Mouse (Mus musculus): ENCODE measurements at regions not wholly inside any gene's neighbourhood (a gene's known extent, or its start where the extent isn't known, plus 50 kb on each side); places are given as distances from the start of the nearest gene placed in this dataset.

DNA sequence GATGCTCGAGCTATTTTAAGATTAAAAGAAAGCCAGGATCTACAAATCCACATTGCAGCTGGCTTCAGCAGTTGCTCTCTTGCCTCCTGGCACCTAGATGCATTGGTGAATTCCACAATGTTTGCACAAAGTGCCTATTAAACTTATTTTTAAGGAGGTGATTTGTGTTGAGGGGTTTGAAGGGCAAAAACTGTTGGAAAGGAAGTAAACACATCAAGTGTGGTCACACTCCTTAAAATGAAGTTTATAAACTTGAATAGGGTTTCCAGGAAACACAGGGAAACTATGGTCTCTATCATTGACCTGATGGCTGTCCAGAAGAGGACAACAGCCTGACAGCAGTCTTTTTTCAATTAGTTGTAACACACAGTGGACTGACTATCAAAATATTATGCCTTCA, 205.4 kb downstream of the Papss1 start:
- H3K4me3 ChIP-seq (ENCODE audit: insufficient read depth, low read length) = no peak overlapping the region
- H3K4me1 ChIP-seq (ENCODE audit: control insufficient read depth, insufficient read depth, low read length) = peaks cover 10% of the 10 kb centered on the region; the same call in 1 of the 2 replicates
- H3K27ac ChIP-seq (ENCODE audit: insufficient read depth, low read length) = no peak overlapping the region
- TF ChIP-seq POLR2A (IDR thresholded peaks at IDR 0.05; ENCODE audit: low read depth, low read length) (no peak), CTCF (IDR thresholded peaks at IDR 0.05; ENCODE audit: borderline replicate concordance, insufficient read depth, low read length) (no peak)

GRCm38 (mm10) chr3:131770486-131770885, 205.9 kb downstream of the Papss1 start:
- TF ChIP-seq POLR2A (IDR thresholded peaks at IDR 0.05; ENCODE audit: low read depth, low read length) (no peak), CTCF (IDR thresholded peaks at IDR 0.05; ENCODE audit: borderline replicate concordance, insufficient read depth, low read length) (no peak)
- Histone ChIP-seq H3K4me1 (ENCODE audit: control insufficient read depth, insufficient read depth, low read length) (peaks cover 10% of the 10 kb centered on the region; the same call in 1 of the 2 replicates), H3K27ac (ENCODE audit: insufficient read depth, low read length) (no peak overlapping the region), H3K4me3 (ENCODE audit: insufficient read depth, low read length) (no peak overlapping the region)

GRCm38 (mm10) chr3:131771863-131772546, 207.4 kb downstream of the Papss1 start:
- Histone ChIP-seq H3K4me3 (ENCODE audit: insufficient read depth, low read length) (no peak overlapping the region), H3K4me1 (ENCODE audit: control insufficient read depth, insufficient read depth, low read length) (peaks cover 16% of the 10 kb centered on the region), H3K27ac (ENCODE audit: insufficient read depth, low read length) (peak overlapping the region; percentile 88)
- no peak for TF ChIP-seq CTCF (IDR thresholded peaks at IDR 0.05; ENCODE audit: borderline replicate concordance, insufficient read depth, low read length)
- no peak for TF ChIP-seq POLR2A (IDR thresholded peaks at IDR 0.05; ENCODE audit: low read depth, low read length)

DNA sequence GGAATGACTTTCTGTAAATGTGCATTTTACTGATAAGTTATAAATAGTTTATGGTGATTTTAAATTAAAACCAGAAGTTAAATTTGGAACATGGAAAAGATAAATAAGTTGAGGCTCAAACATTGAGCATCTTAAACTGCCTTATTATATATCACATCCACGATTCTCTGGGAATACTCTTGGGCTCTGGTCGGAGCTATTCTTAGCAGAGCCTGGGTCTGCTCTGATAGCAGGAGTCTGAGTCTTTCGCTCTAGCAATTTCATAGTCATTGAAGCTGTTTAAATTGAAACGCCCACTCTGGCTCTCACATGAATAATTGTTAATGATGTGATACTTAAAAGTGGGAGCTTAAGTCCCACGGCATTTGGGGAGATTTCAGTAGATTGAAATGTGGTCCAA, 208.0 kb downstream of the Papss1 start:
- Histone ChIP-seq H3K4me1 (ENCODE audit: control insufficient read depth, insufficient read depth, low read length) (peaks cover 16% of the 10 kb centered on the region), H3K4me3 (ENCODE audit: insufficient read depth, low read length) (no peak overlapping the region), H3K27ac (ENCODE audit: insufficient read depth, low read length) (peak overlapping the region; percentile 88)
- TF ChIP-seq CTCF (IDR thresholded peaks at IDR 0.05; ENCODE audit: borderline replicate concordance, insufficient read depth, low read length) = no peak
- no peak for TF ChIP-seq POLR2A (IDR thresholded peaks at IDR 0.05; ENCODE audit: low read depth, low read length)

GRCm38 (mm10) chr3:131775431-131775830, 210.9 kb downstream of the Papss1 start:
- no peak overlapping the region for H3K4me3 ChIP-seq (ENCODE audit: insufficient read depth, low read length)
- no peak overlapping the region; the same call in 1 of the 2 replicates for H3K27ac ChIP-seq (ENCODE audit: insufficient read depth, low read length)
- TF ChIP-seq POLR2A (IDR thresholded peaks at IDR 0.05; ENCODE audit: low read depth, low read length) (no peak), CTCF (IDR thresholded peaks at IDR 0.05; ENCODE audit: borderline replicate concordance, insufficient read depth, low read length) (no peak)
- H3K4me1 ChIP-seq (ENCODE audit: control insufficient read depth, insufficient read depth, low read length) = peaks cover 16% of the 10 kb centered on the region

DNA sequence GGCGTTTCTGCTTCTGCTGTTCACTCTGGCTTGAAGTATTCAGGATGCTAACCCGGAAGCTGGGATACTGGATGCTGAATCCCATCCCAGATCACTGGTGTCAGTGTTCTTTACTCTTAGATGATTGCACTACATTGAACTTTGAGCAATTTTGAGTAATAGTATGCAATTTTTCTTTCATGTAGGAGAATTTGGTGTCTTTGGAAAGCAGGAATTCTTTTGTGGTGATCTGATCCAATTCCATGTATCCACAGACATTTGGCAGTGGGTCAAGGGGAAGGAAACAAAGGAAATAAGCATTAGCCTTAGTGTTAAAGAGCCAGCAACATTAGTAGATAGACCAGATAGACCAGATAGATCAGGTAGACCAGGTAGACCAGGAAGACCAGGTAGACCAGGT, 212.1 kb downstream of the Papss1 start:
- Histone ChIP-seq H3K27ac (ENCODE audit: insufficient read depth, low read length) (peak overlapping the region; percentile 83), H3K4me3 (ENCODE audit: insufficient read depth, low read length) (no peak overlapping the region), H3K4me1 (ENCODE audit: control insufficient read depth, insufficient read depth, low read length) (peaks cover 15% of the 10 kb centered on the region)
- TF ChIP-seq CTCF (IDR thresholded peaks at IDR 0.05; ENCODE audit: borderline replicate concordance, insufficient read depth, low read length) = no peak
- TF ChIP-seq POLR2A (IDR thresholded peaks at IDR 0.05; ENCODE audit: low read depth, low read length) = no peak

DNA sequence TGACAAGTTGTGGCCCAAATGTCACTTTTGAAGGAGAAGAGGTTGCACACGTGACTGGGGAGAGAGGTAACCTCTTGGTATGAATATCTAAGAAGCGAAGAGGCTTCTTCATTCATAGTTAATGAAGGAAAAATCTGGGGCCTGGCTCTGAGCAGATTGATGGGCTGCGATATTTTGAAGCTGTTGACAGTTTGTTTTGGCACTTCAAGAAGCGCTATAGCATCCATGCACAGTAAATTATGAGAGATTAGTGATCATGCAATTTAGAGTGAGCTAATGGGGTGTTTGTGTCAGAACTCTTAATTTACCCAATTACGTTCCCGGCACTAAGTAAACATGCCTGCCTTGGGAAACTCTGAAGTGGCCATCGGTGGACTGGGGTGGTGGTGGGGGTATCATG, 215.2 kb downstream of the Papss1 start:
- H3K27ac ChIP-seq (ENCODE audit: insufficient read depth, low read length) = peak overlapping the region; percentile 82
- H3K4me1 ChIP-seq (ENCODE audit: control insufficient read depth, insufficient read depth, low read length) = peaks cover 9% of the 10 kb centered on the region
- no peak overlapping the region for H3K4me3 ChIP-seq (ENCODE audit: insufficient read depth, low read length)
- no peak for TF ChIP-seq CTCF (IDR thresholded peaks at IDR 0.05; ENCODE audit: borderline replicate concordance, insufficient read depth, low read length)
- no peak for TF ChIP-seq POLR2A (IDR thresholded peaks at IDR 0.05; ENCODE audit: low read depth, low read length)

DNA sequence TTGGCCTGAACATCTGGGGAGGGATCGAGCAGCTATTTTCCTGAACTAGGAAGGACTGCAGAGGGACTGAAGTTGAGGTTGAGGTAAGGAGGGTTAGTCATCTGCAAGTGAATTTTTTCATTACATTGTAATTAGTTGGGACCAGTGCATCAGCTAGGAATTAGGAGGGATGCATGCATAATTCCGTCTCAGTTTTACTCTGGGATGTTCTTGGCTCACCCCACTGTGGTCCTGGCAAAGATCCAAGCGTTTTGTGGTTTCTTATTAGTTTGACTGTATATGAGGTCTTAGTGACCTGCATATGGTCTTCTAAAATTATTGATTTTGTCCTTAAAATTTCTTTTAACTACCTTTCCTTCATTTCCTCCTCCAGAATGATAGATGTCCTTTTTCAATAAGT, 221.0 kb downstream of the Papss1 start:
- TF ChIP-seq CTCF (IDR thresholded peaks at IDR 0.05; ENCODE audit: borderline replicate concordance, insufficient read depth, low read length) (no peak), POLR2A (IDR thresholded peaks at IDR 0.05; ENCODE audit: low read depth, low read length) (no peak)
- peaks cover 9% of the 10 kb centered on the region for H3K4me1 ChIP-seq (ENCODE audit: control insufficient read depth, insufficient read depth, low read length)
- H3K27ac ChIP-seq (ENCODE audit: insufficient read depth, low read length) = 0 out of 2 replicates have a peak overlapping the region, but pooled peaks have one; percentile 70
- H3K4me3 ChIP-seq (ENCODE audit: insufficient read depth, low read length) = no peak overlapping the region

DNA sequence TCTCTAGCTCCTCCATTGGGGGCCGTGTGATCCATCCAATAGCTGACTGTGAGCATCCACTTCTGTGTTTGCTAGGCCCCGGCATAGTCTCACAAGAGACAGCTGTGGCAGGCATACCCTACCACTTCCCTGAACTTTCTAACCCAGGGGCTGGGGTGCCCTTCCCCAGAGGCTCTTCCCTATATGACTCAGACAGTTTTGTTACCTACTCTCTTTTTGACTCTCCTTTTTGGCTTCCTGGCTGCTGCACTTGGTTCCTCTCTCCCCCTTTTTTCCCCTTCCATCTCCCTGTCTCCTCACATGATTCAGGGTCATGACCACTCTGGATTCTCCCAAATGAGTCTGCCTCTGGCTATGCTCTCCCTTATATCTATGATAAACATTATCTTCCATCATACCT, 223.8 kb downstream of the Papss1 start:
- H3K27ac ChIP-seq (ENCODE audit: insufficient read depth, low read length) = no peak overlapping the region
- no peak overlapping the region for H3K4me3 ChIP-seq (ENCODE audit: insufficient read depth, low read length)
- peaks cover 7% of the 10 kb centered on the region for H3K4me1 ChIP-seq (ENCODE audit: control insufficient read depth, insufficient read depth, low read length)
- TF ChIP-seq CTCF (IDR thresholded peaks at IDR 0.05; ENCODE audit: borderline replicate concordance, insufficient read depth, low read length) (no peak), POLR2A (IDR thresholded peaks at IDR 0.05; ENCODE audit: low read depth, low read length) (no peak)

DNA sequence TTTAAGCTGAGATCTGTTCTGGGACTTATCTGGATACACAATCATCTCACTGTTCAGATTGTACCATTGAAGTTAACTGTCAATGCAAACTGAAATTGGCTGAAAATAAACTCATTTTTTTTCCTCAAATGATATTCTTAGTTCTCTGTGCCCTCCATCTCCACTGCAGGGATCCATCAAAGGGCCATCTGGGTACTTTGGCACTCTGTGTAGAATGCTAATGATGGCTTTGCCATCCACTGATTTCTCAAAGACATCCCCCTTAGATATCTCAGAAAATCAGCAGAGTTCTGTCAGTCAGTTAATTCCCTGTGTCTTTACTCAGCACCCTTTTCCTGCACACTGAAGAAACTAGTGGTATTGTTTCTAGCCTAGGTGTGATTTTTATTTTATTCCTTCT, 224.6 kb downstream of the Papss1 start:
- no peak overlapping the region for H3K4me3 ChIP-seq (ENCODE audit: insufficient read depth, low read length)
- no peak for TF ChIP-seq POLR2A (IDR thresholded peaks at IDR 0.05; ENCODE audit: low read depth, low read length)
- TF ChIP-seq CTCF (IDR thresholded peaks at IDR 0.05; ENCODE audit: borderline replicate concordance, insufficient read depth, low read length) = no peak
- H3K27ac ChIP-seq (ENCODE audit: insufficient read depth, low read length) = no peak overlapping the region
- H3K4me1 ChIP-seq (ENCODE audit: control insufficient read depth, insufficient read depth, low read length) = peaks cover 7% of the 10 kb centered on the region

Measured in embryonic fibroblast, embryonic 13.5 days (primary cell).